Mouse (Mus musculus) pancreas, adult 10 weeks (tissue): ENCODE measurements around the gene Igsf1. TPM values are rescaled to one million over a fixed set of nuclear protein-coding genes. Genes with fewer than 3 reads are reported as not detected.

Source experiments
- polyA plus RNA-seq: library from polyadenylated mRNA; stranded (reverse); fragments of 350-450 nt; fragmentation: Illumina TruSeq; extraction: RNeasy Lipid Tissue Mini Kit (QIAGEN cat#74804); gene quantifications from one replicate; pipeline ENCODE4 v1.2.3, GENCODE M21; 2015; ENCODE audit warnings: low read depth, low replicate concordance; ENCODE audit not compliant: insufficient read depth

Igsf1 gene
- 0.90 TPM for polyA plus RNA-seq

DNA sequence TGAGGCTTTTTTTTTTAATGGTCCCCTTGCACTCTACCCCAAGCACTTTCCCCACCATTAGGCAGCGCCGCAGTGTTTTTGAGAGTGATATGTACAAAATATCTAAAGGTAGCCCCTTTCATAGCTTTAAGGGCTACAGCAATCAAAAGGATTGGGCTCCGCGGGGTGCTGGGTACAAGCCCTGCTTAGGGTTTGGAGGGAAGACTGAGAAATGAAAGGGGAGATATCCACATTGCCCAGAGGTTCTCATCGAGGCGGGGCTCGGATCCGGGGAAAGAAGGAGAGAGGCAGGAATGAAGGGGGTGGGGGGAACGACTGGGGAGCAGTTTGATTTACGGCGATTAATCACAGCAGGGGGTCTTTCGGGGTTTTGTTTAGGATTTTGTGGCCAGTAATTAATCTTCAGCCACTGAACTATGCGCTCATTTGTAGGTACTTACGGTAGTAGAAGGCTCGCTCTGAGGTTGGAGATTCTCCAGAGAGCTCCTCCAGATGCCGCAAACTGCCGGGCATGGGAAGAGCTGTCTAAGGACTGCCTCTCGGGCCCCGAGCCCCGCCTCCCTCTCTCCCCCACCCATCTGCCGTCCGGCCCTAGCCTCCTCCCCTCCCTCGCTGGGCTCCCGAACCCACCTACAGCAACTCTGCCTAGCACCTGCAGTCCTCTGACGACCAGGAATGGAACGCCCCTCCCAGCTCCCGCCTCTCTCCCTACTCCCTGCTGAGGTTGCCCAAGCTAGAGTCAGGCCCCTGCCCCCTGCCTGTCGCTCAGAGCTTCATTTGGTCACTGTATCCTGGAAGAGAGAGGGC lies at the start of gene Igsf1:
Gene Igsf1 (minus strand): TSS at position 537 of the 807 bp plus-strand sequence.

DNA sequence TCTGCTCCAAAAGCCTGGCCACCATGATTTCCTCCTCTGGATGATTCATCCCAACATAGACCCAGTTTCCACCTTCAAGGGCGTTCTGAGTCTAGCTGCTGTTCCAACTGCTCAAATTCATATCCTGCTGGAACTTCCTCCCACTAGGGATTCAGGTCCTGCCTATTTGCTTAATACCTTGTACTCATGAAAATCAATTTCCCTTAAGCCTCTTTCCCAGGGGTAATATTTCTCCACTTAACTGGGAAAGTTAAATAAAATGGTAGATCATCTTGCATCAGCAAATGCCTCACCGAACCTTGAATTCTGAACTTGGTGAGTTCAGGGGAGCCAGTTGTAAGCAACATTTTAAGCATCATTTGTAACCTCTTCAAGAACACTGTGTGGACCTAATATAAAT lies 62.6 kb downstream of the Igsf1 start, which contains the start of gene Olfr1321:
Gene Olfr1321 (minus strand): TSS at position 101 of the 400 bp plus-strand sequence.

Other genes starting within 250 kb of the Igsf1 start
- not detected for gene Olfr1320, start 125.4 kb downstream of the Igsf1 start, polyA plus RNA-seq
- not detected for gene Olfr1321, start 62.7 kb downstream of the Igsf1 start, polyA plus RNA-seq
- gene Olfr1322, start 93.7 kb upstream of the Igsf1 start, polyA plus RNA-seq = not detected
- gene Olfr1323, start 221.6 kb upstream of the Igsf1 start, polyA plus RNA-seq = not detected